Mouse (Mus musculus): Measurements from ENCODE around the gene Defb13. TPM values are rescaled to one million over a fixed set of nuclear protein-coding genes. Genes with fewer than 3 reads are reported as not detected.
"Not testable (repeated sequence)": the region's sequence is repeated elsewhere in the genome, so short reads cannot be mapped to it uniquely, and the experiment has no call there.

The Defb13 gene
- total RNA-seq (2015; ENCODE audit: low replicate concordance) (not detected in 2 replicates), total RNA-seq (2017; ENCODE audit: low replicate concordance) (not detected in 2 replicates)

DNA sequence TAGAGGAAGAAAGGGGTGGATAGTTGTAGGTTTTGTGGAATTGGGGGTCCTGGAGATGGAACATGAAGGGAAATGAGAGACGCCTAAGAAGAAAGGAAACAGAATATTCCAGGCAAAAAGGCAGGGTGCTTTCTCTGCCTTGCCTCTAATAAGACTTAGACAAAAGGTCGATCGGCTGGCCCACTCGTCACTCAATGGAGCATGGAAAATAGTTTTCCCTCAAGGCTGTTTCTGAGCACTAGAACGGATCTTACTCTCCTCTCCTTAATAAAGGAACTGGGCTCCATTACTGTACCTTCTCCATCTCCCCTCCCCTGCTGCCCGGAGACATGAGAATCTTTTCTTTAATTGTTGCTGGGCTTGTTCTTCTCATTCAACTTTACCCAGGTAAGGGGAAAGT is at the start of gene Defb13:
Defb13 (plus strand) TSS at position 301 of the 400 bp plus-strand sequence.
- no peak for ATAC-seq (replicated peaks; ENCODE audit: low FRiP score, poor library complexity, severe bottlenecking)

DNA sequence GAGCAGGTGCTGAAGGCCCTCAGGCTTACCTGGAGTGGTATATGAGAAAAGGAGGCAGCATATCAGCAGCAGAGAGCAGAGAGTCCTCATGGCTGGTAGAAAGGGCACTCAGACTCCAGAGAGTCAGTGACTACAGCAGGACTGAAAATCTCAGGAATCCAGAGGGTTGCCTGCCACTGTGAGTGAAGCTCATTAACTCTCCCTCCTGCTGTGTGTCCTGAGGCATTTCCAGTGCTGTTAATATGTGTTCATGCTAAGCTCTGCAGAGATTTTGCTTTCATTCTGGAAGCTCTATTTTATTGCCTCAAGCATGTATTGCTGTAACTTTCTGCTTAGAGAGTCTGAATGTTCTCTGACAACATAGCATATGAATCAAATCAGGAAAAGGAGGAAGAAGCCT is 40.3 kb upstream of the Defb13 start, which contains the start of gene Defb11:
Defb11 (minus strand) TSS at position 123 of the 400 bp plus-strand sequence.
- not testable (repeated sequence) for ATAC-seq (replicated peaks; ENCODE audit: low FRiP score, poor library complexity, severe bottlenecking)

DNA sequence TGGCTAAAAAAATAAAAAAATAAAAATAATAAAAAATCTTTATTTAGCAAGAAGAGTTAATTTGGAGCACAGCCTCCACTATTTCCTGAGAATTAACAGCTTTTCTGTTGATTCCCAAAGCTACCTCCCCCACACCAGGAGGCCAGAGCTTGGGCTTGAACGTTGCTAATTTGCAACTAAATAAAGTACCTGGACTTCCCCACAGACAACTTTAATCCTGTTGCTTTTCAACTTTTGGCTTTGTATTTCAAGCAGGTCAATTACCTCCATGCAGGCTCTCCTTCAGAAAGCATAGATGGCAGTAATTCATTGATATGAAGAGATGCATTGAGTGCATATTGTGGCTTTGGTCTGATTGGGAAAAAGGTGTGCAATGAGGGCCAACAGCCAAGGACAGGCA is 34.6 kb upstream of the Defb13 start:
- no peak for ATAC-seq (replicated peaks; ENCODE audit: low FRiP score, poor library complexity, severe bottlenecking)

DNA sequence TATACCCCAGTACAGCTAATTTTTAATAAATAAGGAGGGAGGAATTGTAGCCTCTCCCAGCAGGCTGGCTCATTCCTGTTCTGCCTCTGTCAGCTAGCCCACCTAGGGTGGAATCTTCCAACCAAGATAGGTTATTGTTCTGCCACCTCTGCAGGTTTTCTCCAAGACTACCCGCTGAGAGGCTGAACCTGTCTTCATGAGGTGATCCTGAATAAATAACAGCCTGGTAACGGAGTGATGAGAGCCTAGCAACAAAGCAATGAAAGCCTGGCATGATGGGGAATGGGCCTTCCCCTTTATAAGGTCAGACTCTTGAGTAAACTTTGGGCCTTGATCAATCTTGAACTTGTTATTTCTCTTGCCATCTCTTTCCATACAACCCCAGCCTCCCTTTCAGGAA is 34.0 kb upstream of the Defb13 start:
- no peak for ATAC-seq (replicated peaks; ENCODE audit: low FRiP score, poor library complexity, severe bottlenecking)

DNA sequence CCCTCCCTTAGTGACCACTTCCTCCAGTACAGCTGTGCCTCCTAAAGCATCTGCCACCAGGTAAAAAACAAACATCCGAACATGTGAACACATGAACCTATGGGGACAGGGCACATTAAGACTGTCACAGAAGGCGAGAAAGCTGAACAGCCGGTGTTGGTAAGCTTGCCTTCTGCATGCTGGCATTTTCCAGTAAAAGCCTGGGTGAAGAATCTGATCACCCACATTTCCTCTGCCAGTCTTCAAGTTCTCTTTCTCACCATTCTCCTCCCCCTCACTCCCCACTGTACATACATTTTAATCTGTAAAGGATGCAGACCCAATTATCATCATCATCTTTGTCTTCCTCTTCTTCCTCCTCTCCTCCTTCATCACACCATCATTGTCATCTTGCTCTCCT is 30.9 kb upstream of the Defb13 start:
- ATAC-seq (replicated peaks; ENCODE audit: low FRiP score, poor library complexity, severe bottlenecking) = no peak

DNA sequence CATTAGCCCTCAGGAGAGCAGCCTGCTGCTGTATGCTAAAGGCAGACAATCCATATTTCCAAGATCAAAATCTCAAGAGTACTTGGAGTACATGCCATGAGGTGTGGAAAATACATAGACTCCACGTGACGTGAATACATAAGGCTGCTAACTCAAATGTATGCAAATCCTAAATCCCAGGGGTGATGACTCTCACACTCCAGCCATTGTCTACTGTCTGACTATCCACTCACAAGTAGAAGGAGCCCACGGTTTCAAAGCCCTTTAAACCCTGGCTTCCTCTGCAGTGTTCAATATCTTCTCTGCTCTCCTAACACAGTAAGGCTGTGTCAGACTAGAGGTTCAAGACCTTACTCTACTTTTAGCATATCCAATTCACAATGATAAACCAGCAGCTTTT is 15.8 kb upstream of the Defb13 start:
- ATAC-seq (replicated peaks; ENCODE audit: low FRiP score, poor library complexity, severe bottlenecking) = not testable (repeated sequence)

DNA sequence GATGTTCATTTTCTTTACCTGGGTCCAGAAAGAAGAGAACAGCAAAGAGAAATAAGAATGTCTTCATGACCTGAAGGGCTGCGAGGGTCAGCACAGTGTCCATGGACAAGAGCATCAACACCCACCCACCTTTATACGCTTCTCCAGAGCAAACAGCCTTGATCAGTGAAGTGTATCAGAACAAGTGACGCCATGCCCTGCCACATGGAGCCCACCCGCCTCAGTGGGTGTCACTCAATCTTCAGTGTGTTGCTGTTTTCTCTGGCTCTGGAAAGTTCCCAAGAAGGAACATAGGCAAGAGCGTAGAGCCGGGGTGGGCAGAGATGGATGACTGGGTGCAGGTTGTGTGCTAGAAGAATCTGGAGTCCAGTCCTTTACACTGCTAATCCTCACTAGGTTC is 14.0 kb upstream of the Defb13 start, which contains the start of gene Defb15:
Defb15 (minus strand) TSS at position 101 of the 400 bp plus-strand sequence.
- ATAC-seq (replicated peaks; ENCODE audit: low FRiP score, poor library complexity, severe bottlenecking) = no peak

DNA sequence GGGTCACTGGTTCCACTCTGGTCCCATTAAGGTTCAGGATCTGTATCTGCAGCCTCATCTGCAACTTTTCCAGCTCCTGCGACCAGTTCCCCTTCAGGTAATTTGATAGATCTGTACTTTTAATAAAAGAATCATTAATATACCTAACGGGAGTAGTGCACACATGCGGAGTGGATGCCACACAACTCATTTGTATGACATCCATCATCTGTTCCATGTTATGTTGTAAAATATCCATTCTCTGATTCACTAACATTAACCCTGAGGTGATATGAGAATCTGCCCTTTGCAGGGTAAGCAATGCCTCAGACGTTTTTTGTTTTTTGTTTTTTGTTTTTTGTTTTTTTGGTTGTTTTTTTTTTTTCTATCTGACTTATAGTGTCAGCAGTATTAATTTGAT is 8.5 kb upstream of the Defb13 start, which contains the start of gene Defb35:
Defb35 (plus strand) TSS at position 301 of the 400 bp plus-strand sequence.
- not testable (repeated sequence) for ATAC-seq (replicated peaks; ENCODE audit: low FRiP score, poor library complexity, severe bottlenecking)

DNA sequence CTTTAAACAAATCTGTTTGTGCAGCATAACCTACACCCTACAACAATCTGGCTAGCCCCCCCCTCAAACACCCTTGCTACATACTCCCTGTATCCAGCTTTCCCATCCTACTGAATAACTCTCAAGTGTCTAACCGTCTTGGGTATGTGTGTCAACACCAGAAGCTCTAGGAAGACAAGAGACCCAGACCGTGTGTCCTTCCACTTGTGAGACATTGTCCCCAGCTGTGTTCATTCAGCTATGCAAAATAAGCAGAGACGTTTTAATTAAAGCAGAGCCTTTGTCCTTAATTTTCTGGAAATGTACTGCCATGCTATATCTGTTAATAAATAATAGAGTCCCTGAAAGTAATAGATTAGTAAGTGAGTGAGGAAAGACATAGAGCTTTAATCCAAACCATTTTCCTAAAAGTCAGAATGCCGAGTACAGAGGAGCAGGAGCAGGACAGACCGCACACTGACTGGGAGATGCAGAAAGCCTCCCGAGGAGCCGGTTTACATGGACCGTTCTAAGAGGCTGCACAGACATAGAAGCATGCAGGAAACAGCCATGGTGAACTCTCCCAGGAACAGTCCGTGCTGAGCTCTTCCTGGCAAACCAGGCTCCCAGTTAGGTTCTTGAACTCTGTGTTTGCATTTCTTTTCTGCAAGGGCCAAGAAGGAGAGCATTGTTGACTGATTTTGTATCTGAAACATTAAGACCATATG is 902 bp downstream of the Defb13 start:
- ATAC-seq (replicated peaks; ENCODE audit: low FRiP score, poor library complexity, severe bottlenecking) = no peak

DNA sequence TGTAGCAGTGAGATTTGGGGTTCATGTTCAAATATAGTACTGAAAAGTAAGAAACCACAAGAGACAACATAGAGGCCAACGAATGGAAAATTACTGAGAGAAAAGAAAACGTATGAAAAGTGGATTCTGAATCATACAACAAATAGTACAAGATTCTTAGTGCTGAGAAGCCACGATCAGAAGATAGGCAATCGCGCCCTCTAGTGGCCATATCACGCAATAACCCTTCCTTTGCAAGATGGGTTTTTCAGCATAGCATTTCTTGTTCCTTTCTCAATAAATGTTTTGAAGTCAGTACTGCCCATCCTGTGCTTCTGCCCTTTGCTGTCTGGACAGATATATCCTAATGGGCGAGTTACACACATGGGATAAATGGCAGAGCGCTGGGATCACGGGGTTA is 8.8 kb downstream of the Defb13 start:
- no peak for ATAC-seq (replicated peaks; ENCODE audit: low FRiP score, poor library complexity, severe bottlenecking)

DNA sequence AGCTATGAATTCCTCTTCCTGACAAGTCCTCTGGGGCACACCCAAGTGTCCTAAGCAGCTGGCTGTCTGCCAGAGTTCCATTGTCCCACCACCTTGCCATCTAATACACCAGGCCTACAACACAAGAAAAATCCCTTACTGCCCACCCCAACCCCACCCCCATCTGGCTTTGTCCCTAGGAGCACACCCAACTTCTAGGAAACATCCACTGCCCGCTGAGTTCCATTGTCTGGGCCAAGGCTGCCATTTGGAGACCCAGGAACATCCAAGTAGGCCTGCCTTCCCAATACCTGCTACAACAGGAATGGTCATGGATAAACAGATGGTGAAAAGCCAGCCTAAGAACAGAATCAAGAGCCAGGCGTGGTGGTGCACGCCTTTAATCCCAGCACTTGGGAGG is 9.8 kb downstream of the Defb13 start:
- ATAC-seq (replicated peaks; ENCODE audit: low FRiP score, poor library complexity, severe bottlenecking) = no peak

DNA sequence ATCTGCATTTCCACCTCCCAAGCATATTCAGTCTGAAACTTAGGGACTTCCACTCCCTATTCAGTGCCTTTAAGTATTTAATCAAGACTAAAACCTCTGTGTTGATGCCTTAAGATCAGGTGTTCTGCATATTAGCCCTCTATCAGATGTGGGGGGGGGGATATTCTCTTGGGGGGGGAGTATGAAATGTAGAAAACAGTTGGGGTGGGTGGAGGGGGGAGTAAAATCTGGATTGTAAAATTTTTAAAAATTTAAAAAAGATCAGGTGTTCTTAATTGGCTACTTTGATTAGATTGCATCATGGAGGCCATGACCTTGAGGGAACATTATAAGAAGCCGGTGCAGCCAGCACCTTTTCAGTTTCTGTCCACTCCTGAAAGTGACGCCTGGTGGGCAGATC is 11.9 kb downstream of the Defb13 start, which contains the start of gene Fam90a1a:
Fam90a1a (plus strand) TSS at position 301 of the 400 bp plus-strand sequence.
- no peak for ATAC-seq (replicated peaks; ENCODE audit: low FRiP score, poor library complexity, severe bottlenecking)

DNA sequence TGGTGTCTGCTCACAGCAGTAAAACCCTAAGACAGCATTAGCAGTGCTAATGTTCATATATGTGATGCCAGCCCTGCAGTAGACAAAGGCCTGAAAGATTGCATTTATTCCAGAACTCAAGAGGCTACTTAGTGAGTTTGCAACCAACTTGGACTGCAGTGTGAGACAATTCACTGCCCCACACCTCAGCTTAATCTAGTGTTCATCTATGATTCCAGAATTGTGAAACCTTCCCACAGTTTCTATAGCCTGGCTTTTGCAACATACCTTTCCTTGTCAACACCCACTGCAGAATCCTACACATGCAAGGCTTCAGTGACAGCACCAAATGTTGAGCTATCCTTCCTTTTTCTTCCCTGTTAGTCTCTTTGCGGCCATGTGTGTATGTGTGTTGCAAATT is 20.1 kb downstream of the Defb13 start:
- no peak for ATAC-seq (replicated peaks; ENCODE audit: low FRiP score, poor library complexity, severe bottlenecking)

DNA sequence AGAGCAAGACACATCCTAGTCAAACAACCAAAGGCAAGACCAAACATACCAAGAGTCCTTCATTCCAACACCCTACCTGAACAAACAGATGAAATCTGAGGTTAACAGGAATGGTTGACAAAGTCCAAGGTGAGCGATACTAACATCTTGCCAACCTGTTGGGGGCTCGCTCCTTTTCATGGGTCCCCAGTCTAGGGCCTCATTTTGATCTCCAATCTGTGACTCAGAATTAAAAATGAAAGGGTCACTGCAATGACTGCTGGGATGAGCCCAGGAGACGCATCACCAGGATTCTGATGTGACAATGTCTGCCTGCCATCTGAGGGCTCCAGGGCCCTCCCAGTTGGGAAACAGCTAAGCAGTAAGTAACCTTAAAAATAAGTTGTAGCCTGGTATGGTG is 22.9 kb downstream of the Defb13 start, which contains the start of gene Ccdc70:
Ccdc70 (plus strand) TSS at position 301 of the 400 bp plus-strand sequence.
- no peak for ATAC-seq (replicated peaks; ENCODE audit: low FRiP score, poor library complexity, severe bottlenecking)

DNA sequence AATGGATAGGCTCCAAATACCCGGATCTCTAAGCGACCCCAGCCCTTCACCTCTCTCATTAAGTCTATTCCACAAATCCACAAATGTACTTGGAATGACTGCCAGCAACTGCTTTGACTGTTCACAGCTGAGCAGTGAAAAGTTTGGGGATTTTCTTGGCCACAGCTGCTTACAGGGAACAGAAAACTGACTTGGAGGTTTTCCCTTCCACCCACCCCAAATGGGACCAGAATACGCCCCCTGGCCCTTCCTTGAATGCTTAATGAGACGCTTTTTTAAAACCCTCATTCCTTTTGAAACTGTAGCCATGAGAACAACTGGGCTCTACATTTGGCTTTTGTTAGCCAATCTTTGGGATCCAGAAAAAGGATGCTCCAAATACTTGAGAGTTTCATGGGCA is 31.6 kb downstream of the Defb13 start:
- no peak for ATAC-seq (replicated peaks; ENCODE audit: low FRiP score, poor library complexity, severe bottlenecking)

DNA sequence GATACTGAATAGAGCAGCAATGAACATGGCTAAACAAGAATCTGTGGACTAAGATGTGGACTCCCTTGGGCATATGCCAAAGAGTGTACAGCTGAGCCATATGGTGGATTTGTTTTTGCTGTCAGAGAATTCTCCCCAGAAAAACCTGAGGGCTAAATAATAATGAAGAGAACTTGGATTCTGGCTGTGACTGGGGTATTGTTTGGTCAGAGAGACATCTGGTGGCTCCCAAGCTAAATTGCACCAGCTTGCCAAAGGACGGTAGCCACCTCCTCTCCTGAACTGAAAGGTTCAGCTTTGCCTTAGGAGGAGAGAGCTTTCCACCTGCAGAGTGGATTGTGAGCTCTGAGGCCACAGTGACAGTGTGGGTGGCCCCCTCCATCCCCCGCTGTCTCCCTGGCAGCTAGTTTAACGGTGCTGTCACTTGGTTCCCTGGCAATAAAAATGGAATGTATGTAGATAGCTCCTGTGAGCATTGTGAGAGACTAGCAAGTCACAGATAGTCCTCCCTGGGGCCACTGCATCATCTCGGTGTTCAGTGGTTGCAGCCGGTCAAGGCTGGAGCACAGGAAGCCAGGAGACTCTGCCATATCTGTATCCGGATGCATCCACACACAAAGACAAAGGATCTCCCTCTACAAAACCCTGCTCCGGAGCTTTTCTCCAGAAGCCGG is 35.2 kb downstream of the Defb13 start:
- no peak for ATAC-seq (replicated peaks; ENCODE audit: low FRiP score, poor library complexity, severe bottlenecking)

DNA sequence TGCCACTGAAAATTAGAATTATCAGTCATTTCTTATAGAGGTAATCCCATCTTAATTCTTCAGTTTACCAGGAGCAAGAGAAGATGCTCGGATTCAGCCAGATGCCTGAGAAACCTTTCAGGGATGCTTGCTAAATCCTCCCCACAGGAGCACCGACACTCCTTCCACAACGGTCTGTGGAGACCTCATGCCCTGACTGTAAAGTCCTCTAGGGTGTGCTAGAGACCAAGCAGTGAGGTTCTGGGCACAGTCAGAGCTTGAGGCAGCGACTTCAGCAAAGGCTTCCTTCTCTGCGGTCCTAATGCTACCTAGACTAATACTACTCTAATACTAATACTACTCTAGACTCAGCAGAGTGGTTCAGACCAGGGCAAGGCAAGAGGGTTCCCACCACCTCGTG is 45.6 kb downstream of the Defb13 start:
- no peak; the same call in 1 of the 2 replicates for ATAC-seq (replicated peaks; ENCODE audit: low FRiP score, poor library complexity, severe bottlenecking)

DNA sequence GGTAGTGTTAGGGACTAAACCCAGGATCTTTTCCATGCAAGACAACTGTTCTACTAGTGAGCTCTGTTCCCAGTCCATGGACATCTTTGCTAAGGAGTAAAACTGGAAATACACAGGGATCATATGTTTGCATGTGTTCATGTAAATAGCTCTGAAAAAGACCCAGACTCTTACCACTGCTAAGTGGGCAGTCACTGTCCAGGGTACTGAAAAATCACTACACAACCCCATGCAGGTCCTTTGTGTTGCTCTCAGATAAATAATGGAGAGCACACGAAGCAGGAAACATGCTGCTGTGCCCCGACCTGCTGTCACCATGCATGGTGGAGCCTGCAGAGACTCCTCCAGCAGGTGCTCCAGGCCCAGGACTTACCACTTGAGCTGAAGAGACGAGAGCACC is 48.6 kb downstream of the Defb13 start:
- ATAC-seq (replicated peaks; ENCODE audit: low FRiP score, poor library complexity, severe bottlenecking) = no peak

Data from erythroblast, adult 5-6 weeks (primary cell).